Mouse (Mus musculus): ENCODE measurements around the gene Ptpn21. TPM values are rescaled to one million over a fixed set of nuclear protein-coding genes. Genes with fewer than 3 reads are reported as not detected.

Ptpn21 gene
- polyA plus RNA-seq, 1 experiment: 30.1 TPM

DNA sequence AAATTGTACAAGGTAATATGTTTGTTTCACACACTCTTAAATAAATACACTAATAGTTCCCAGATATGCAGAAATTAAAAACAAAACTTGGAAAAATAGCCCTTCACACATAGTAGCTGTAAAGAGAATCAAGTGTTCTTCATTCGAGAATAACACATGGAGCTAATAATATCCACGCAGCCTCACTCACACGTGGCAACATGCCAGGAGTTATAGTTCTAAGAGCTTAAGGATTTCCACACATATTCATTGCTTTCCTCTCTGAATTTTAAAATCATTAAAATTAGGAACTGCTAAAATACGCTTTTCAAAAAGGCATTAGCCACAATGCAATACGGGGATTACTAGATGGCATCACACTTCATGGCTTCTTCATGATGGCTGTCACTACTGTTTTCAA lies 40.0 kb downstream of the Ptpn21 start:
- Histone ChIP-seq H3K36me3 (ENCODE audit: control insufficient read depth, insufficient read depth) (peaks cover 38% of the 10 kb centered on the region), H3K4me2 (ENCODE audit: low read depth) (no peak overlapping the region)
- no peak for TF ChIP-seq TCF3 (IDR thresholded peaks at IDR 0.05; ENCODE audit: insufficient read length, low read depth)

GRCm38 (mm10) chr12:98690230-98690629 lies 47.0 kb downstream of the Ptpn21 start:
- H3K27me3 ChIP-seq (ENCODE audit: control insufficient read depth, insufficient read depth, insufficient read length): no peaks in the 10 kb centered on the region
- TF ChIP-seq CEBPB (IDR thresholded peaks at IDR 0.05; ENCODE audit: insufficient read depth, poor library complexity, severe bottlenecking): no peak
- TF ChIP-seq POLR2A (IDR thresholded peaks at IDR 0.05; ENCODE audit: insufficient read length, low read depth): no peak
- no peak for TF ChIP-seq E2F4 (IDR thresholded peaks at IDR 0.05; ENCODE audit: insufficient read depth)
- no peak for TF ChIP-seq SRF (IDR thresholded peaks at IDR 0.05; ENCODE audit: control insufficient read depth, insufficient read length, low read depth)
- TF ChIP-seq MAX (IDR thresholded peaks at IDR 0.05; ENCODE audit: low read depth): no peak
- TF ChIP-seq POLR2AphosphoS2 (IDR thresholded peaks at IDR 0.05; ENCODE audit: insufficient read length, low read depth): no peak
- no peak for TF ChIP-seq MYOD1 (IDR thresholded peaks at IDR 0.05; ENCODE audit: control insufficient read depth in 1 of 3, insufficient read length in 2 of 3, low read depth in 2 of 3)
- H3K4me3 ChIP-seq: no peak overlapping the region
- no peaks in the 10 kb centered on the region for H3K79me2 ChIP-seq (ENCODE audit: control insufficient read depth, insufficient read depth)
- peaks cover 34% of the 10 kb centered on the region for H3K36me3 ChIP-seq (ENCODE audit: control insufficient read depth, insufficient read depth)
- no peak overlapping the region for H3K4me2 ChIP-seq (ENCODE audit: low read depth)
- no peak overlapping the region for H3ac ChIP-seq (ENCODE audit: control insufficient read depth, insufficient read length)

More for the DNA sequence above, 40.0 kb downstream of the Ptpn21 start:
- no peak overlapping the region for H3ac ChIP-seq (ENCODE audit: control insufficient read depth, insufficient read length)
- no peak overlapping the region for H3K4me3 ChIP-seq
- no peaks in the 10 kb centered on the region for H3K79me2 ChIP-seq (ENCODE audit: control insufficient read depth, insufficient read depth)
- H3K27me3 ChIP-seq (ENCODE audit: control insufficient read depth, insufficient read depth, insufficient read length): no peaks in the 10 kb centered on the region

DNA sequence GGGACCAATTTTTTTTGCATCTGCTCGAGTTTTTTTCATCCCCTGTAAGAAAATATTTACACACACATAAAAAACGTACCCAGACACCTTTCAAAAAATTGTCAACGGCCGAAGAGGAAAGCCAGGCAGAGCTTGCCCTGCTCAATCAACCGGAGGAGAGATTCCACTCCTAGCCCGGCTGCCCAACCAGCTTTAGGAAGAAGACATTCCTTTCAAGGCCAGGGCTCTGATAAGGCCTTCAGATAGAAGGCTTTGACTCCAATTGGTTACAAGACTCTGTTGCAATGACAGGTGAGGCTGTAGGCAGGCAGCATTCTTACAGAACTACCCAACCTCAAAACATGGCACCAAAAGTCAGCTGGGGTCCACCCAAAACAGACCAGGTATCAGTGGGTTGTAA lies 53.6 kb downstream of the Ptpn21 start:
- Histone ChIP-seq H3K79me2 (ENCODE audit: control insufficient read depth, insufficient read depth) (peaks cover 7% of the 10 kb centered on the region), H3K4me3 (no peak overlapping the region), H3ac (ENCODE audit: control insufficient read depth, insufficient read length) (no peak overlapping the region), H3K4me2 (ENCODE audit: low read depth) (no peak overlapping the region), H3K36me3 (ENCODE audit: control insufficient read depth, insufficient read depth) (peaks cover 36% of the 10 kb centered on the region), H3K27me3 (ENCODE audit: control insufficient read depth, insufficient read depth, insufficient read length) (no peaks in the 10 kb centered on the region)
- TF ChIP-seq TCF12 (IDR thresholded peaks at IDR 0.05; ENCODE audit: insufficient read depth, poor library complexity, severe bottlenecking) (no peak), POLR2A (IDR thresholded peaks at IDR 0.05; ENCODE audit: insufficient read length, low read depth) (no peak), SRF (IDR thresholded peaks at IDR 0.05; ENCODE audit: control insufficient read depth, insufficient read length, low read depth) (no peak), REST (IDR thresholded peaks at IDR 0.05; ENCODE audit: insufficient read depth, insufficient read length) (no peak), MAX (IDR thresholded peaks at IDR 0.05; ENCODE audit: low read depth) (no peak), TCF3 (IDR thresholded peaks at IDR 0.05; ENCODE audit: insufficient read length, low read depth) (no peak), MYOD1 (IDR thresholded peaks at IDR 0.05; ENCODE audit: control insufficient read depth in 1 of 3, insufficient read length in 2 of 3, low read depth in 2 of 3) (no peak), CEBPB (IDR thresholded peaks at IDR 0.05; ENCODE audit: insufficient read depth, poor library complexity, severe bottlenecking) (no peak), E2F4 (IDR thresholded peaks at IDR 0.05; ENCODE audit: insufficient read depth) (no peak), POLR2AphosphoS2 (IDR thresholded peaks at IDR 0.05; ENCODE audit: insufficient read length, low read depth) (no peak), USF1 (IDR thresholded peaks at IDR 0.05; ENCODE audit: low read depth) (no peak), MYOG (IDR thresholded peaks at IDR 0.05; ENCODE audit: control insufficient read depth in 1 of 3, insufficient read depth in 1 of 3, insufficient read length in 2 of 3, low read depth in 2 of 3) (no peak)

GRCm38 (mm10) chr12:98683171-98683570 lies 54.0 kb downstream of the Ptpn21 start:
- H3K79me2 ChIP-seq (ENCODE audit: control insufficient read depth, insufficient read depth): peaks cover 7% of the 10 kb centered on the region
- H3K36me3 ChIP-seq (ENCODE audit: control insufficient read depth, insufficient read depth): peaks cover 38% of the 10 kb centered on the region
- TF ChIP-seq MAX (IDR thresholded peaks at IDR 0.05; ENCODE audit: low read depth) (no peak), MYOG (IDR thresholded peaks at IDR 0.05; ENCODE audit: control insufficient read depth in 1 of 3, insufficient read depth in 1 of 3, insufficient read length in 2 of 3, low read depth in 2 of 3) (no peak), SRF (IDR thresholded peaks at IDR 0.05; ENCODE audit: control insufficient read depth, insufficient read length, low read depth) (no peak), TCF3 (IDR thresholded peaks at IDR 0.05; ENCODE audit: insufficient read length, low read depth) (no peak), USF1 (IDR thresholded peaks at IDR 0.05; ENCODE audit: low read depth) (no peak), POLR2AphosphoS2 (IDR thresholded peaks at IDR 0.05; ENCODE audit: insufficient read length, low read depth) (no peak), TCF12 (IDR thresholded peaks at IDR 0.05; ENCODE audit: insufficient read depth, poor library complexity, severe bottlenecking) (no peak), REST (IDR thresholded peaks at IDR 0.05; ENCODE audit: insufficient read depth, insufficient read length) (no peak), MYOD1 (IDR thresholded peaks at IDR 0.05; ENCODE audit: control insufficient read depth in 1 of 3, insufficient read length in 2 of 3, low read depth in 2 of 3) (no peak), E2F4 (IDR thresholded peaks at IDR 0.05; ENCODE audit: insufficient read depth) (no peak)
- H3K27me3 ChIP-seq (ENCODE audit: control insufficient read depth, insufficient read depth, insufficient read length): no peaks in the 10 kb centered on the region
- no peak overlapping the region for H3ac ChIP-seq (ENCODE audit: control insufficient read depth, insufficient read length)
- H3K4me3 ChIP-seq: no peak overlapping the region
- no peak overlapping the region for H3K4me2 ChIP-seq (ENCODE audit: low read depth)

- H3K36me3 ChIP-seq (ENCODE audit: control insufficient read depth, insufficient read depth): peaks cover 42% of the 10 kb centered on the region
- H3K4me3 ChIP-seq: no peak overlapping the region
- no peaks in the 10 kb centered on the region for H3K27me3 ChIP-seq (ENCODE audit: control insufficient read depth, insufficient read depth, insufficient read length)
- H3ac ChIP-seq (ENCODE audit: control insufficient read depth, insufficient read length): no peak overlapping the region
- H3K79me2 ChIP-seq (ENCODE audit: control insufficient read depth, insufficient read depth): peaks cover 7% of the 10 kb centered on the region
- no peak for TF ChIP-seq TCF12 (IDR thresholded peaks at IDR 0.05; ENCODE audit: insufficient read depth, poor library complexity, severe bottlenecking)
- no peak for TF ChIP-seq CEBPB (IDR thresholded peaks at IDR 0.05; ENCODE audit: insufficient read depth, poor library complexity, severe bottlenecking)
- no peak for TF ChIP-seq POLR2AphosphoS2 (IDR thresholded peaks at IDR 0.05; ENCODE audit: insufficient read length, low read depth)
- no peak for TF ChIP-seq POLR2A (IDR thresholded peaks at IDR 0.05; ENCODE audit: insufficient read length, low read depth)
- no peak for TF ChIP-seq SRF (IDR thresholded peaks at IDR 0.05; ENCODE audit: control insufficient read depth, insufficient read length, low read depth)
- TF ChIP-seq TCF3 (IDR thresholded peaks at IDR 0.05; ENCODE audit: insufficient read length, low read depth): no peak
- TF ChIP-seq MAX (IDR thresholded peaks at IDR 0.05; ENCODE audit: low read depth): no peak
- no peak for TF ChIP-seq MYOD1 (IDR thresholded peaks at IDR 0.05; ENCODE audit: control insufficient read depth in 1 of 3, insufficient read length in 2 of 3, low read depth in 2 of 3)
- TF ChIP-seq MYOG (IDR thresholded peaks at IDR 0.05; ENCODE audit: control insufficient read depth in 1 of 3, insufficient read depth in 1 of 3, insufficient read length in 2 of 3, low read depth in 2 of 3): no peak
- TF ChIP-seq E2F4 (IDR thresholded peaks at IDR 0.05; ENCODE audit: insufficient read depth): no peak
- TF ChIP-seq REST (IDR thresholded peaks at IDR 0.05; ENCODE audit: insufficient read depth, insufficient read length): no peak
- no peak for TF ChIP-seq USF1 (IDR thresholded peaks at IDR 0.05; ENCODE audit: low read depth)
- no peak overlapping the region for H3K4me2 ChIP-seq (ENCODE audit: low read depth)
Measured at GRCm38 (mm10) chr12:98682196-98682595, 55.0 kb downstream of the Ptpn21 start.

Measured in myocyte (in vitro differentiated cells).